Mouse (Mus musculus) CD4-positive naive resting alpha-beta T cell, adult 57 days (primary cell): ENCODE measurements around the gene Taf5l. TPM values are rescaled to one million over a fixed set of nuclear protein-coding genes. Genes with fewer than 3 reads are reported as not detected.

Experiments used
- total RNA-seq: library from RNA; stranded (reverse); gene quantifications from one replicate; pipeline ENCODE4 v1.2.4, GENCODE M21; 2023

Taf5l gene
- total RNA-seq, result 60.3 TPM

DNA sequence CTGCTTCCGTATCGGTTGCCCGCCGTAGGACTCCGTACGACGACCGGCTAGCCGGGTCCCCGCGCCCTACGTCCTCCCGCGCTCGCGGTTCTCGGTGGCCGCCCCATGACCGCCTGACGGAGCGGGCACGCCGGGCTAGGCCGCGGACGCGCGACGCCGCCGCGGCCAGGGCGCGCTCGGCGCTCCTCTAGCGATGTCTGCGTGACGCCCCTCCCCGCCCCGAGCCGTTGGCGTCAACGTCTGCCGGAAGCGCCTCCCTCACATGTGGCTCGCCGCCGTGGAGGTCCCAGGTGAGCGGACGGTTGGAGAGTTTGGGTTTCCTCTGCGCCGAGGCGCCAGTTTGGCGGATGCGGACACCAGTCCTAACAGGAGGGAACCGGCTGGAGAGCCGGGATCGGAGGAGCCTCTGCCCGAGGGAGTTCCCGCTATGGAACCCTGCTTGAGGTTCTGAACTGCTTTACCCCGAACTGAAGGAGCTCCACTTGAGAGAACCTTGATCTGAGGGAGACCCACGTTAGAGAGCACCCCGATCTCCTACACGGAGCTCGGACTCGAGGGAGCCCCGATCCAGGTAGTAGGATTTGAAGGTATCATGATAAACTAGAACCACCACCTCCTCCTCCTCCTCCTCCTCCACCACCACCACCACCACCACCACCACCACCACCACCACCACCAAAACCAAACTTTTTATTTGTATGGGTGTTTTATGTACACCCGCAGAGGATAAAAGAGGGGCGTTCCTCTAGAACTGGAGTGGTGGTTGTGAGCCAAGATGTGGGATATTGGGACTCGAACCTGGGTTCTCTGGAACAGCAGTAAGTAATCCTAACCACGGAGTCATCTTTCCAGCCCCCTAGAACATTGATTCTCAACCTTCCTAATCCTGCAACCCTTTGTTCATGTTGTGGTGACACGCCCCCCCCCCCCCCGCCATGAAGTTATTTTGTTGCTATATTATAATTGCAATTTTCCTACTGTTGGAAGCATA lies at the start of gene Taf5l, which contains the start of gene Urb2:
Gene Taf5l, minus strand, starts transcription at position 161 of the 991 bp plus-strand sequence.
Gene Urb2, plus strand, starts transcription at position 272 of the 991 bp plus-strand sequence.

DNA sequence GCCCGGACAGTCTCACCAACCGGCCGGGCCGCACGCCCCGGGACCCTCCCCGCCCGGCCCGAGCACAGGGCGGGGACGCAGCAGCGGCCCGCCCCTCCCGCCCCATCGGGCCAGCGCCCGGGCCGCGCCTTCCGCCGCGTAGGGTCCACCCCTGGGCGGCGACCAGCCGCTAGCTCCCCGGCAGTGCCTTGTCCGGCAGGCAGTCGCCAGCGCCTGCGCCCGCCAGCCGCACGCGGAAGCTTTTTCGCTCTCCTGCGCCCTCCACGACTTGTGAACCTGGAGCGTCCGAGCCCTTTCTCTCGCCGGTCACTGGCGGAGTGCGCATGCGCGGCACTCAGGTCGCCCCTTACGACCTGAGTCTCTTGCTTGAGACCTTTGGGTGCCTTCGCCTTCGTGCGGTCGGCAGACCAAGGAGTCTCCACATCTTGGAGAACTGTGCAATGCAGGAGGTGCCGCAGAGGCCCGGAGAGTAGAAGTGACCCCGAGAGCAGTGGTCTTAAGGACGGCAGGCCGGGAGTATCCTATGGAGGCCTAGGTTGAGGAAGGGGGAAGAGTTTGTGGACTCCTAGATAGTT lies 38.3 kb downstream of the Taf5l start, which contains the start of gene Abcb10:
Gene Abcb10, minus strand, starts transcription at position 297 of the 575 bp plus-strand sequence.

DNA sequence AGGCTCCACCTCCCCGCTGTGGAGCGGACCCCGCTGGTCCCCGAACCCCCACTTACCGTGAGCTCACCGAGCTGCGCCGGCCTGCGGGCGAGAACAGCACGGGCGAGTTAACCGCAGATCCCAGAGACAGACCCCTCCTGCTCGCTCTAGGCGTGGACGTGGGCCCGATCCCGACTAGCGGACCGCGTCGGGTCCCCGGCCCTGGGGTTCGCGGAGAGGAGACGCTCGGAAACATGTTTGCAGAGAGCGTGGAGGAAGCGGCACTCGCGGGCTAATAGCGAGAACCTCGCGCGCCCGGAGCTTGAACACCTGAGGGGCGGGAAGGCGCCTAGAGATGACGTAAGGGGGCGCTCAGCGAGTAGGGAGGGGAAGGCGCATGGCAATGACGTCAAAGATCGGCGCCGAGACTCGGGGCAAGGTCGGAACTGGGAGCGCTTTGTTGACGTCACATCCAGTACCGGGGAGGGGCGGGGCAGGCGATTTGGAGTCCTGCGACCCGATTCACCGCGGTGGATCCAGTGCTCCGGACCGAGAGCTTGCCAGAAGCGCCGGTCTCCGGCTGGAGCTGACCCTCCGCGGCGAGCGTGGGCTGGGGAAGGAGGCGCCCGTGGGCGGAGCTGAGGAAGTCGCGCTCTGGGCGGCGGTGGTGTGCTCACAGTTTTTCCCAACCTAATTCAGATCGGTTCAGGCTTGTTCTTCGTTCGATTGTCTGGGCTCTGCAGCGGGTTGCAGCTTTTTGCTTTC lies 72.1 kb downstream of the Taf5l start, which contains the start of gene Nup133:
Gene Nup133, minus strand, starts transcription at position 324 of the 744 bp plus-strand sequence.

Other genes starting within 250 kb of the Taf5l start
- 3.5 TPM for gene Rab4a, start 215.4 kb downstream of the Taf5l start, total RNA-seq
- gene Ccsap, start 161.2 kb downstream of the Taf5l start, total RNA-seq, result 23.4 TPM
- 0.68 TPM for gene Acta1, start 126.6 kb downstream of the Taf5l start, total RNA-seq
- gene Nup133, start 72.1 kb downstream of the Taf5l start, total RNA-seq, result 21.5 TPM
- gene Abcb10, start 38.3 kb downstream of the Taf5l start, total RNA-seq, result 2.1 TPM
- gene Urb2, start 111 bp upstream of the Taf5l start, total RNA-seq, result 21.1 TPM
- gene Galnt2, start 210.0 kb upstream of the Taf5l start, total RNA-seq, result 23.6 TPM